Mouse (Mus musculus): ENCODE measurements around the gene Olfr371. TPM values are rescaled to one million over a fixed set of nuclear protein-coding genes. Genes with fewer than 3 reads are reported as not detected.

The Olfr371 gene
- polyA plus RNA-seq (2012; rRNA removed): not detected in 2 replicates

DNA sequence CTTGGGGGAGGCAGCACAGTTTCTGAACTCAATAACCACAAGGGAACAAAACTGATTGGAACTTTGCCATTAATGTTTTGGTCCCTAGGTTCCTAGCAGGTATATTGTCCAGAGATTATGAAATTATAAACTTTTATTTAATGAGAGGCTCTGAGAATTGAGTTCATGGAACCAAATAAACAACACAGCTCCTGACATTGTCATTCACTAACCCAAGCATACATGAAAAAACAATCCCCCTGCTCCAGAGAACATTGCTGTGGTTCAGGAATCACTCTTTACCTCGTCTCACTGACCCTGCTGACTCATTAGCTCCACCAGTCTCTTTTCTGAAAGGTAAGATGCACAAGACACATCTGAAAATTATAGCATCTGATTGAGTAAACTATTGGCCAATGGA is at the start of gene Olfr371:
Olfr371 (plus strand) TSS at position 301 of the 400 bp plus-strand sequence.

Other genes with a start within 250 kb of the Olfr371 start
- gene Junb, start 247.3 kb upstream of the Olfr371 start, polyA plus RNA-seq (2012; rRNA removed): 11.6 and 18.6 TPM in 2 replicates
- 10.3 and 12.2 TPM in 2 replicates for gene Hook2, start 235.4 kb upstream of the Olfr371 start, polyA plus RNA-seq (2012; rRNA removed)
- gene Best2, start 211.5 kb upstream of the Olfr371 start, polyA plus RNA-seq (2012; rRNA removed): not detected in 2 replicates
- gene Asna1, start 200.7 kb upstream of the Olfr371 start, polyA plus RNA-seq (2012; rRNA removed): 63.3 and 64.0 TPM in 2 replicates
- 83.5 and 105 TPM in 2 replicates for gene Trir, start 199.2 kb upstream of the Olfr371 start, polyA plus RNA-seq (2012; rRNA removed)
- 18.0 and 21.4 TPM in 2 replicates for gene Tnpo2, start 189.1 kb upstream of the Olfr371 start, polyA plus RNA-seq (2012; rRNA removed)
- 11.8 and 12.7 TPM in 2 replicates for gene Fbxw9, start 165.9 kb upstream of the Olfr371 start, polyA plus RNA-seq (2012; rRNA removed)
- gene Gm5741, start 158.0 kb upstream of the Olfr371 start, polyA plus RNA-seq (2012; rRNA removed): 0.26 TPM in 1 of 2 replicates, not detected in the other
- 17.8 and 18.4 TPM in 2 replicates for gene Dhps, start 154.2 kb upstream of the Olfr371 start, polyA plus RNA-seq (2012; rRNA removed)
- 39.8 and 41.3 TPM in 2 replicates for gene Wdr83os, start 145.2 kb upstream of the Olfr371 start, polyA plus RNA-seq (2012; rRNA removed)
- gene Wdr83, start 144.7 kb upstream of the Olfr371 start, polyA plus RNA-seq (2012; rRNA removed): 22.9 and 26.2 TPM in 2 replicates
- 41.9 and 48.3 TPM in 2 replicates for gene Man2b1, start 142.7 kb upstream of the Olfr371 start, polyA plus RNA-seq (2012; rRNA removed)
- 4.4 and 5.3 TPM in 2 replicates for gene Zfp791, start 102.9 kb upstream of the Olfr371 start, polyA plus RNA-seq (2012; rRNA removed)
- not detected in 2 replicates for gene Cks1brt, start 74.1 kb upstream of the Olfr371 start, polyA plus RNA-seq (2012; rRNA removed)
- 33.7 and 35.9 TPM in 2 replicates for gene Orc6, start 73.6 kb downstream of the Olfr371 start, polyA plus RNA-seq (2012; rRNA removed)
- 27.4 and 28.6 TPM in 2 replicates for gene Vps35, start 73.8 kb downstream of the Olfr371 start, polyA plus RNA-seq (2012; rRNA removed)
- 19.8 and 22.4 TPM in 2 replicates for gene Mylk3, start 160.4 kb downstream of the Olfr371 start, polyA plus RNA-seq (2012; rRNA removed)
- 7.2 and 8.5 TPM in 2 replicates for gene 4921524J17Rik, start 206.8 kb downstream of the Olfr371 start, polyA plus RNA-seq (2012; rRNA removed)